Mouse (Mus musculus) embryonic facial prominence, embryonic 12.5 days (tissue): ENCODE measurements around the gene Emilin2. TPM values are rescaled to one million over a fixed set of nuclear protein-coding genes. Genes with fewer than 3 reads are reported as not detected.

Experiments
- ATAC-seq: fragments of 200-750 bp; cut with Nextera tagmentation; 2 replicates; pipeline ENCODE4 v1.8.0; 2017; ENCODE audit not compliant: insufficient number of reproducible peaks, insufficient read depth, low FRiP score, low TSS enrichment
- H3K27ac ChIP-seq: fragments of 300-500 bp; sonication (generic); 2 replicates; pipeline ENCODE4 v1.5.1; 2016; ENCODE audit warnings: mild to moderate bottlenecking
- H3K27me3 ChIP-seq: fragments of 300-500 bp; sonication (generic); 2 replicates; pipeline ENCODE4 v1.6.1; 2016; ENCODE audit warnings: mild to moderate bottlenecking, moderate library complexity
- H3K36me3 ChIP-seq: fragments of 300-500 bp; sonication (generic); 2 replicates; pipeline ENCODE4 v1.6.1; 2016; ENCODE audit warnings: mild to moderate bottlenecking
- H3K4me1 ChIP-seq: fragments of 300-500 bp; sonication (generic); 2 replicates; pipeline ENCODE4 v1.6.1; 2016
- H3K4me2 ChIP-seq: fragments of 300-500 bp; sonication (generic); replicated peaks from 2 replicates; pipeline ENCODE4 v1.6.1; 2016; ENCODE audit warnings: mild to moderate bottlenecking, moderate library complexity
- H3K4me3 ChIP-seq: fragments of 300-500 bp; sonication (generic); 2 replicates; pipeline ENCODE4 v1.5.1; 2016; ENCODE audit warnings: mild to moderate bottlenecking
- H3K9ac ChIP-seq: fragments of 300-500 bp; sonication (generic); 2 replicates; pipeline ENCODE4 v1.6.1; 2016; ENCODE audit warnings: mild to moderate bottlenecking, moderate library complexity
- H3K9me3 ChIP-seq: fragments of 300-500 bp; sonication (generic); 2 replicates; pipeline ENCODE4 v1.6.1; 2016; ENCODE audit warnings: mild to moderate bottlenecking, moderate library complexity
- WGBS: fragments of 180-500 bp; shearing (Covaris S2); methylation state at CpG from one replicate; pipeline ENCODE4 v1.1.7; 2016; 5-methylcytosine and 5-hydroxymethylcytosine counted together
- polyA plus RNA-seq: library from polyadenylated mRNA; unstranded; fragments of >200 nt; fragmentation: Nextera tagmentation; extraction: Ambion mirVana; gene quantifications from 2 replicates; pipeline ENCODE4 v1.2.1, GENCODE M21; 2016

Gene Emilin2
- polyA plus RNA-seq, 1 experiment from 2014 or later = 23.5 TPM

GRCm38 (mm10) chr17:71314315-71314714 lies 2.5 kb upstream of the Emilin2 start:
- no peak for ATAC-seq

GRCm38 (mm10) chr17:71310486-71311339 lies 1.1 kb downstream of the Emilin2 start:
- Histone ChIP-seq H3K27ac (peak overlapping the region; percentile 89), H3K4me1 (peaks cover 6% of the 10 kb centered on the region; the same call in 1 of the 2 replicates), H3K4me2 (peak overlapping the region; percentile 99), H3K4me3 (peak overlapping the region; percentile 61), H3K27me3 (peaks cover 10% of the 10 kb centered on the region; the same call in 1 of the 2 replicates), H3K9ac (peak overlapping the region; percentile 82), H3K9me3 (no peaks in the 10 kb centered on the region), H3K36me3 (no peaks in the 10 kb centered on the region)
- WGBS = under 1% methylated on average over 67 of the region's 67 CpGs
- ATAC-seq = peak; percentile 57

More at GRCm38 (mm10) chr17:71314315-71314714, 2.5 kb upstream of the Emilin2 start:
- no peak overlapping the region for H3K4me3 ChIP-seq
- WGBS = 81% methylated on average over 4 of the region's 4 CpGs
- no peak overlapping the region for H3K9ac ChIP-seq
- peaks cover 6% of the 10 kb centered on the region; the same call in 1 of the 2 replicates for H3K4me1 ChIP-seq
- no peaks in the 10 kb centered on the region for H3K36me3 ChIP-seq
- H3K27me3 ChIP-seq = peaks cover 7% of the 10 kb centered on the region; the same call in 1 of the 2 replicates
- H3K9me3 ChIP-seq = no peaks in the 10 kb centered on the region
- no peak overlapping the region for H3K4me2 ChIP-seq
- no peak overlapping the region for H3K27ac ChIP-seq

- ATAC-seq = peak; percentile 37; the same call in 1 of the 2 replicates
- H3K27me3 ChIP-seq = peaks cover 10% of the 10 kb centered on the region; the same call in 1 of the 2 replicates
Observed at GRCm38 (mm10) chr17:71309711-71310485, 1.9 kb downstream of the Emilin2 start.

GRCm38 (mm10) chr17:71309141-71309540 lies 2.6 kb downstream of the Emilin2 start:
- Histone ChIP-seq H3K27me3 (peaks cover 10% of the 10 kb centered on the region; the same call in 1 of the 2 replicates), H3K4me3 (peak overlapping the region; percentile 61), H3K36me3 (no peaks in the 10 kb centered on the region), H3K27ac (0 out of 2 replicates have a peak overlapping the region, but pooled peaks have one; percentile 89), H3K4me1 (peaks cover 6% of the 10 kb centered on the region; the same call in 1 of the 2 replicates), H3K9me3 (no peaks in the 10 kb centered on the region), H3K4me2 (peak overlapping the region; percentile 99), H3K9ac (no peak overlapping the region)
- WGBS = 22% methylated on average over 14 of the region's 14 CpGs
- ATAC-seq = no peak

More at GRCm38 (mm10) chr17:71309711-71310485, 1.9 kb downstream of the Emilin2 start:
- WGBS = 2% methylated on average over 23 of the region's 23 CpGs
- Histone ChIP-seq H3K27ac (peak overlapping the region; percentile 89), H3K4me2 (peak overlapping the region; percentile 99), H3K4me1 (peaks cover 6% of the 10 kb centered on the region; the same call in 1 of the 2 replicates), H3K9ac (peak overlapping the region; percentile 82), H3K9me3 (no peaks in the 10 kb centered on the region), H3K36me3 (no peaks in the 10 kb centered on the region), H3K4me3 (peak overlapping the region; percentile 61)

GRCm38 (mm10) chr17:71308296-71308695 lies 3.5 kb downstream of the Emilin2 start:
- no peak for ATAC-seq
- Histone ChIP-seq H3K27ac (no peak overlapping the region), H3K36me3 (no peaks in the 10 kb centered on the region), H3K4me2 (no peak overlapping the region), H3K4me3 (no peak overlapping the region), H3K27me3 (peaks cover 10% of the 10 kb centered on the region; the same call in 1 of the 2 replicates), H3K9me3 (no peaks in the 10 kb centered on the region), H3K9ac (no peak overlapping the region), H3K4me1 (peaks cover 6% of the 10 kb centered on the region; the same call in 1 of the 2 replicates)
- WGBS = 94% methylated on average over 5 of the region's 5 CpGs

GRCm38 (mm10) chr17:71307251-71307790 lies 4.5 kb downstream of the Emilin2 start:
- WGBS = 84% methylated on average over 10 of the region's 10 CpGs
- ATAC-seq = no peak
- no peaks in the 10 kb centered on the region for H3K36me3 ChIP-seq

GRCm38 (mm10) chr17:71306716-71307115 lies 5.1 kb downstream of the Emilin2 start:
- WGBS = 81% methylated on average over 4 of the region's 4 CpGs
- Histone ChIP-seq H3K27ac (no peak overlapping the region), H3K9me3 (no peaks in the 10 kb centered on the region), H3K27me3 (0 out of 2 replicates have a peak, but pooled peaks cover 6% of the 10 kb centered on the region), H3K9ac (no peak overlapping the region), H3K4me1 (peaks cover 6% of the 10 kb centered on the region; the same call in 1 of the 2 replicates), H3K4me3 (no peak overlapping the region), H3K4me2 (no peak overlapping the region), H3K36me3 (no peaks in the 10 kb centered on the region)
- no peak for ATAC-seq

More at GRCm38 (mm10) chr17:71307251-71307790, 4.5 kb downstream of the Emilin2 start:
- Histone ChIP-seq H3K4me1 (peaks cover 6% of the 10 kb centered on the region; the same call in 1 of the 2 replicates), H3K9me3 (no peaks in the 10 kb centered on the region), H3K27me3 (0 out of 2 replicates have a peak, but pooled peaks cover 6% of the 10 kb centered on the region), H3K4me3 (no peak overlapping the region), H3K4me2 (no peak overlapping the region), H3K27ac (no peak overlapping the region), H3K9ac (no peak overlapping the region)

GRCm38 (mm10) chr17:71306091-71306490 lies 5.7 kb downstream of the Emilin2 start:
- Histone ChIP-seq H3K36me3 (no peaks in the 10 kb centered on the region), H3K9ac (no peak overlapping the region), H3K27ac (no peak overlapping the region), H3K4me1 (peaks cover under 1% of the 10 kb centered on the region; the same call in 1 of the 2 replicates), H3K4me2 (no peak overlapping the region), H3K27me3 (0 out of 2 replicates have a peak, but pooled peaks cover 3% of the 10 kb centered on the region), H3K4me3 (no peak overlapping the region), H3K9me3 (no peaks in the 10 kb centered on the region)
- WGBS = 69% methylated on average over 6 of the region's 6 CpGs
- ATAC-seq = no peak

- no peaks in the 10 kb centered on the region for H3K36me3 ChIP-seq
Observed at GRCm38 (mm10) chr17:71303444-71303843, 8.3 kb downstream of the Emilin2 start.

GRCm38 (mm10) chr17:71301413-71301812 lies 10.4 kb downstream of the Emilin2 start:
- no peak overlapping the region for H3K4me2 ChIP-seq

More at GRCm38 (mm10) chr17:71303444-71303843, 8.3 kb downstream of the Emilin2 start:
- no peak for ATAC-seq
- 0 out of 2 replicates have a peak, but pooled peaks cover 3% of the 10 kb centered on the region for H3K27me3 ChIP-seq
- no peaks in the 10 kb centered on the region for H3K9me3 ChIP-seq
- no peak overlapping the region for H3K9ac ChIP-seq
- H3K4me1 ChIP-seq = no peaks in the 10 kb centered on the region
- no peak overlapping the region for H3K4me3 ChIP-seq
- no peak overlapping the region for H3K4me2 ChIP-seq
- 48% methylated on average over 6 of the region's 6 CpGs for WGBS
- H3K27ac ChIP-seq = no peak overlapping the region

GRCm38 (mm10) chr17:71300338-71300737 lies 11.4 kb downstream of the Emilin2 start:
- no peak overlapping the region for H3K4me3 ChIP-seq
- no peaks in the 10 kb centered on the region for H3K36me3 ChIP-seq
- no peaks in the 10 kb centered on the region for H3K4me1 ChIP-seq
- H3K4me2 ChIP-seq = no peak overlapping the region
- ATAC-seq = no peak
- H3K27ac ChIP-seq = no peak overlapping the region
- H3K27me3 ChIP-seq = no peaks in the 10 kb centered on the region
- H3K9ac ChIP-seq = no peak overlapping the region
- no peaks in the 10 kb centered on the region for H3K9me3 ChIP-seq
- WGBS = 83% methylated on average over 2 of the region's 2 CpGs

More at GRCm38 (mm10) chr17:71301413-71301812, 10.4 kb downstream of the Emilin2 start:
- Histone ChIP-seq H3K4me1 (no peaks in the 10 kb centered on the region), H3K9ac (no peak overlapping the region), H3K36me3 (no peaks in the 10 kb centered on the region), H3K9me3 (no peaks in the 10 kb centered on the region), H3K27me3 (no peaks in the 10 kb centered on the region), H3K27ac (no peak overlapping the region), H3K4me3 (no peak overlapping the region)
- ATAC-seq = no peak
- WGBS = 47% methylated on average over 5 of the region's 5 CpGs
